Mouse (Mus musculus): ENCODE data around the gene Mprip.

- TF ChIP-seq CTCF (IDR thresholded peaks at IDR 0.05; ENCODE audit: low read depth) (peak; percentile 95), EP300 (IDR thresholded peaks at IDR 0.05; ENCODE audit: low read depth) (no peak)
These were observed 117.2 kb downstream of the Mprip start for GRCm38 (mm10) chr11:59778181-59778873.
